Mouse (Mus musculus): ENCODE measurements around the gene Klhl22. TPM values are rescaled to one million over a fixed set of nuclear protein-coding genes. Genes with fewer than 3 reads are reported as not detected.
A peak's percentile ranks its signal among the peaks of the same experiment; 100 is the strongest.

Klhl22 gene
- polyA plus RNA-seq, 1 experiment from 2014 or later = 86.0 TPM

DNA sequence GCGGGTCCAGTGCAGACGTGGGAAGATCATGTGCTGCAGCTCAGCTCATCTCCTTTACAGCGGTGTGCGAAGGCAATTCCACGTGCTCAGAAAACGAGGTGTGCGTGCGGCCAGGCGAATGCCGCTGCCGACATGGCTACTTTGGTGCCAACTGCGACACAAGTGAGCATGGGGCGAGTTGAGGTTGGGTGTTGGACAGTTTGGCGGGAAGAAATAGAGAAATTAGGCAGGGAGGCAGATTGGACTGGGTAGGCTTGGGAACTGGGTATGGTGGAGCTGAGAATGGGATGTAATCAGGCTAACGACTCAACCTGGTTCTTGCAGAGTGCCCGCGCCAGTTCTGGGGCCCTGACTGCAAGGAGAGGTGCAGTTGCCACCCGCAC lies 43.0 kb downstream of the Klhl22 start:
- H3K4me1 ChIP-seq (ENCODE audit: control insufficient read depth, insufficient read depth, low read length) = peaks cover 35% of the 10 kb centered on the region
- H3K9me3 ChIP-seq (replicated peaks; ENCODE audit: control insufficient read depth, low read length, poor library complexity, severe bottlenecking) = no peaks in the 10 kb centered on the region
- peak overlapping the region; percentile 54; the same call in 1 of the 2 replicates for H3K9ac ChIP-seq (ENCODE audit: low read depth, low read length)
- 4% methylated on average over 18 of the region's 18 CpGs for WGBS
- H3K27me3 ChIP-seq (ENCODE audit: control insufficient read depth, insufficient read depth, low read depth, low read length) = peaks cover 71% of the 10 kb centered on the region
- no peak overlapping the region for H3K27ac ChIP-seq (ENCODE audit: low read length)
- peak overlapping the region; percentile 83 for H3K4me2 ChIP-seq (ENCODE audit: low read length)
- ATAC-seq = no peak
- H3K4me3 ChIP-seq (ENCODE audit: low read depth, low read length) = peak overlapping the region; percentile 42
- H3K36me3 ChIP-seq (ENCODE audit: control insufficient read depth, insufficient read depth, low read length) = no peaks in the 10 kb centered on the region

DNA sequence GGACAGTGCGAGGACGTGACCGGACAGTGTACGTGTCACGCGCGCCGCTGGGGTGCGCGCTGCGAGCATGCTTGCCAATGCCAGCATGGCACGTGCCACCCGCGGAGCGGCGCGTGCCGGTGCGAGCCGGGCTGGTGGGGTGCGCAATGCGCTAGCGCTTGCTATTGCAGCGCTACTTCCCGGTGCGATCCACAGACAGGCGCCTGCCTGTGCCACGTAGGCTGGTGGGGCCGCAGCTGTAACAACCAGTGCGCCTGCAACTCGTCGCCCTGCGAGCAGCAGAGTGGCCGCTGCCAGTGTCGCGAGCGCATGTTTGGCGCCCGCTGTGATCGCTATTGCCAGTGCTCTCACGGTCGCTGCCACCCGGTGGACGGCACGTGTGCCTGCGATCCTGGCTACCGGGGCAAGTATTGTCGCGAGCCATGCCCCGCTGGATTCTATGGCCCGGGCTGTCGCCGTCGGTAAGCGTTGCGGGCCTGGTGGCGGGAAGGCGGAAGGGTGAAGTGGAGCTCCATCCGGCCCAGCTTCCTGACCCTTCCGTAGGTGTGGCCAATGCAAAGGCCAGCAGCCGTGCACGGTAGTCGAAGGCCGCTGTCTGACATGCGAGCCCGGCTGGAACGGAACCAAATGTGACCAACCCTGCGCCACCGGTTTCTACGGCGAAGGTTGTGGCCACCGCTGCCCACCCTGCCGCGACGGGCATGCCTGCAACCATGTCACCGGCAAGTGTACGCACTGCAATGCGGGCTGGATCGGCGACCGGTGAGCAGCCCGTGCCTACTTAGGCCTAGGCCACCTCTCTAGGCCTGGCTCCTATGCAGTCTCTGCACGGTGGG lies 43.6 kb downstream of the Klhl22 start:
- Histone ChIP-seq H3K4me1 (ENCODE audit: control insufficient read depth, insufficient read depth, low read length) (peaks cover 36% of the 10 kb centered on the region), H3K9ac (ENCODE audit: low read depth, low read length) (peak overlapping the region; percentile 54; the same call in 1 of the 2 replicates), H3K4me2 (ENCODE audit: low read length) (peak overlapping the region; percentile 83), H3K9me3 (replicated peaks; ENCODE audit: control insufficient read depth, low read length, poor library complexity, severe bottlenecking) (no peaks in the 10 kb centered on the region), H3K27me3 (ENCODE audit: control insufficient read depth, insufficient read depth, low read depth, low read length) (peaks cover 65% of the 10 kb centered on the region), H3K4me3 (ENCODE audit: low read depth, low read length) (peak overlapping the region; percentile 42), H3K36me3 (ENCODE audit: control insufficient read depth, insufficient read depth, low read length) (no peaks in the 10 kb centered on the region), H3K27ac (ENCODE audit: low read length) (no peak overlapping the region)
- no peak for ATAC-seq
- WGBS = 1% methylated on average over 83 of the region's 83 CpGs

DNA sequence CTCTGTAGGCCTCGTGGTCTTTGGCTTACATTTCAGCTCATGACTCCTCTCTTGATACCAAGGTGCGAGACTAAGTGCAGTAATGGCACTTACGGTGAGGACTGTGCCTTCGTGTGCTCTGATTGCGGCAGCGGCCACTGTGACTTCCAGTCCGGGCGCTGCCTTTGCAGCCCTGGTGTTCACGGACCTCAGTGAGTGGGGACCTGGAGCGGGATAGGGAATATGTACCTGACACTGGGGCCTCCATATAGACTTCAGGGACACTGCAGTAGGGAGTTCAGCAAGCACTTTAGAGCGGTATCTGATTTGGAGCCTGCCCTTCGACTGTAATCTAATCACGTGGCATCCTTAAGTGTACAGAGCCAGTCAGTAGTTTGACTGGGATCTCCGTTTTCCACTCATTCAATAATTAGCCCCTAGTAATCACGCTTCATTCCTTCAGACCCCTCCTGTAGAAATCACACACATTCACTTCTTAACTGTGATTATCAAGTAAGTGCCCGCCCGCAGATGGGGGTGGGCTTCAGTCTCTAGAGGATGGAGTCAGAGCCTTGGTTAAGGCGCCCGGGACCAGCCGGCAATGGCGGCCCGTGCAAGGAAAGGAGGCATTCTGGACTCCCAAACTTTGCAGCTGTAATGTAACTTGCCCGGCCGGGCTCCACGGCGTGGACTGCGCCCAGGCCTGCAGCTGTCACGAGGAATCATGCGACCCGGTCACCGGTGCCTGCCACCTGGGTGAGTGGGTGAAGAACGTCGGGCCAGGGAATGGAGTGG lies 44.4 kb downstream of the Klhl22 start:
- no peaks in the 10 kb centered on the region for H3K36me3 ChIP-seq (ENCODE audit: control insufficient read depth, insufficient read depth, low read length)
- no peak for ATAC-seq
- 5% methylated on average over 33 of the region's 33 CpGs for WGBS
- H3K9me3 ChIP-seq (replicated peaks; ENCODE audit: control insufficient read depth, low read length, poor library complexity, severe bottlenecking) = no peaks in the 10 kb centered on the region
- peaks cover 57% of the 10 kb centered on the region for H3K27me3 ChIP-seq (ENCODE audit: control insufficient read depth, insufficient read depth, low read depth, low read length)
- peak overlapping the region; percentile 83 for H3K4me2 ChIP-seq (ENCODE audit: low read length)
- H3K9ac ChIP-seq (ENCODE audit: low read depth, low read length) = peak overlapping the region; percentile 33
- H3K4me3 ChIP-seq (ENCODE audit: low read depth, low read length) = peak overlapping the region; percentile 42
- peaks cover 33% of the 10 kb centered on the region for H3K4me1 ChIP-seq (ENCODE audit: control insufficient read depth, insufficient read depth, low read length)
- H3K27ac ChIP-seq (ENCODE audit: low read length) = no peak overlapping the region

DNA sequence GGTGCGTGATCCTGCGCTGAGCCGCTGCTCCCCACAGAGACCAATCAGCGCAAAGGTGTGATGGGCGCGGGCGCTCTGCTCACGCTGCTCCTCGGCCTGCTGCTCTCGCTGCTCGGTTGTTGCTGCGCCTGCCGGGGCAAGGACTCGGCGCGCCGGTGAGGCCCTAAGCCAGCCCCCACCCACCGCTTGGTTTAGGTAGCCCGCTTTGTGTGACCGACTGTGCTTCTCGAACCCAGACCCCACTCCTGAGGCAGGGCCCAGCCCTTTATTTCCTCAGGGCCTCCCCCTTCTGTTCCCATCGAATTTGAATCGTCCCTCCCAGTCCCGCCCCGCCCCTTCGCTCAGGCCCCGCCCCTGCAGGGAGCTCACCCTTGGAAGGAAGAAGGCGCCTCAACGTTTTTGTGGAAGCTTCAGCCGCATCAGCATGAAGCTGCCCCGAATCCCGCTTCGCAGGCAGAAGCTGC lies 45.1 kb downstream of the Klhl22 start:
- WGBS = 2% methylated on average over 32 of the region's 33 CpGs
- peak overlapping the region; percentile 49 for H3K4me2 ChIP-seq (ENCODE audit: low read length)
- H3K27ac ChIP-seq (ENCODE audit: low read length) = no peak overlapping the region
- H3K36me3 ChIP-seq (ENCODE audit: control insufficient read depth, insufficient read depth, low read length) = no peaks in the 10 kb centered on the region
- peak overlapping the region; percentile 25 for H3K4me3 ChIP-seq (ENCODE audit: low read depth, low read length)
- peak overlapping the region; percentile 33 for H3K9ac ChIP-seq (ENCODE audit: low read depth, low read length)
- peaks cover 34% of the 10 kb centered on the region for H3K4me1 ChIP-seq (ENCODE audit: control insufficient read depth, insufficient read depth, low read length)
- no peak for ATAC-seq
- no peaks in the 10 kb centered on the region for H3K9me3 ChIP-seq (replicated peaks; ENCODE audit: control insufficient read depth, low read length, poor library complexity, severe bottlenecking)
- peaks cover 51% of the 10 kb centered on the region for H3K27me3 ChIP-seq (ENCODE audit: control insufficient read depth, insufficient read depth, low read depth, low read length)

DNA sequence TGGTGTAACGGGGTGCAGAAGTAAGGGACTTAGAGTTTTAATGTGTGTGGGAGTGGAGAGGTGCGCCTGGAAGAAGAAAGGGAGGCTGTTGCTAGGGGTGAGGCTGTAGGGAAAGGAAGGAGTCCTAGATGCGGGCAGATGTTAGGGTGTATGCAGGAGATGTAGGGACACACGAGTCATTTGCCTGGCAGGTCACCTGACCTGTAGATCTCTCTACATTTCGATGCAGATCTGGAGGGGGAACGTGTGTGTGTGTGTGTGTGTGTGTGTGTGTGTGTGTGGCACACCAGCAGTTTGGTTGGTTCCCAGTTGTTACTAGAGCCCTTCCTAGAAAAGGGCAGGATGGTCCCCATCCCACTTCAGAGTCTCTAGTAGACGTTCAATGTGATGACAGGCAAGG lies 45.6 kb downstream of the Klhl22 start:
- H3K27me3 ChIP-seq (ENCODE audit: control insufficient read depth, insufficient read depth, low read depth, low read length) = peaks cover 46% of the 10 kb centered on the region
- H3K9ac ChIP-seq (ENCODE audit: low read depth, low read length) = no peak overlapping the region
- H3K4me3 ChIP-seq (ENCODE audit: low read depth, low read length) = peak overlapping the region; percentile 25
- H3K4me1 ChIP-seq (ENCODE audit: control insufficient read depth, insufficient read depth, low read length) = peaks cover 39% of the 10 kb centered on the region
- 7% methylated on average over 7 of the region's 7 CpGs for WGBS
- ATAC-seq = no peak
- H3K36me3 ChIP-seq (ENCODE audit: control insufficient read depth, insufficient read depth, low read length) = no peaks in the 10 kb centered on the region
- H3K4me2 ChIP-seq (ENCODE audit: low read length) = peak overlapping the region; percentile 49; the same call in 1 of the 2 replicates
- H3K9me3 ChIP-seq (replicated peaks; ENCODE audit: control insufficient read depth, low read length, poor library complexity, severe bottlenecking) = no peaks in the 10 kb centered on the region
- no peak overlapping the region for H3K27ac ChIP-seq (ENCODE audit: low read length)

DNA sequence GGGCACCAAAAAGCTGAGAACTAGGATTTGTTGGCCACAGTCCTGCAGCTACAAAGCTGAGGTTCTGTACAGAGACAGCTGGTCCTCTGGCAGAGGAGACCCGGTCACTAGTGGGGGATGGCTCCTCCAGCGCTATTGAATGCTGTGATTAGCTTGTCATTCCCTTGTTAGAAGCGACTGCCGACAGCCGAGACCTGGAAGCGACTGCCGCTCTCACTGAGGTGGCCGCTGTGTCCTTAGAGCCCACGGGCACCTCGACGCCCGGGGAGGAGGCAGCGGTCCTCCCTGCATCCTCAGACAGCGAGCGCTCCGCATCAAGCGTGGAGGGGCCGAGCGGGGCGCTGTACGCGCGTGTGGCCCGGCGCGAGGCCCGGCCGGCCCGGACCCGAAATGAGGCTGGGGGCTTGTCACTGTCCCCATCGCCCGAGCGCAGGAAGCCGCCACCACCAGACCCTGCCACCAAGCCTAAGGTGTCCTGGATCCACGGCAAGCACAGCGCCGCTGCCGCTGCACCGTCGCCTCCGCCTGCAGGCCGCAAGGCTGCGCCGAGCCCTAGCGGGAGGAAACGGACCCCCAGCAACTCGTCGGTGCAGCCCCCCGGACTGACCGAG lies 47.3 kb downstream of the Klhl22 start:
- H3K27me3 ChIP-seq (ENCODE audit: control insufficient read depth, insufficient read depth, low read depth, low read length) = peaks cover 39% of the 10 kb centered on the region
- peak overlapping the region; percentile 93 for H3K27ac ChIP-seq (ENCODE audit: low read length)
- peak overlapping the region; percentile 96 for H3K4me2 ChIP-seq (ENCODE audit: low read length)
- whole genome bisulfite sequencing = 2% methylated on average over 50 of the region's 50 CpGs
- no peaks in the 10 kb centered on the region for H3K36me3 ChIP-seq (ENCODE audit: control insufficient read depth, insufficient read depth, low read length)
- ATAC-seq = peak; percentile 40
- H3K9me3 ChIP-seq (replicated peaks; ENCODE audit: control insufficient read depth, low read length, poor library complexity, severe bottlenecking) = no peaks in the 10 kb centered on the region
- peak overlapping the region; percentile 73 for H3K4me3 ChIP-seq (ENCODE audit: low read depth, low read length)
- H3K4me1 ChIP-seq (ENCODE audit: control insufficient read depth, insufficient read depth, low read length) = peaks cover 41% of the 10 kb centered on the region
- H3K9ac ChIP-seq (ENCODE audit: low read depth, low read length) = peak overlapping the region; percentile 93

DNA sequence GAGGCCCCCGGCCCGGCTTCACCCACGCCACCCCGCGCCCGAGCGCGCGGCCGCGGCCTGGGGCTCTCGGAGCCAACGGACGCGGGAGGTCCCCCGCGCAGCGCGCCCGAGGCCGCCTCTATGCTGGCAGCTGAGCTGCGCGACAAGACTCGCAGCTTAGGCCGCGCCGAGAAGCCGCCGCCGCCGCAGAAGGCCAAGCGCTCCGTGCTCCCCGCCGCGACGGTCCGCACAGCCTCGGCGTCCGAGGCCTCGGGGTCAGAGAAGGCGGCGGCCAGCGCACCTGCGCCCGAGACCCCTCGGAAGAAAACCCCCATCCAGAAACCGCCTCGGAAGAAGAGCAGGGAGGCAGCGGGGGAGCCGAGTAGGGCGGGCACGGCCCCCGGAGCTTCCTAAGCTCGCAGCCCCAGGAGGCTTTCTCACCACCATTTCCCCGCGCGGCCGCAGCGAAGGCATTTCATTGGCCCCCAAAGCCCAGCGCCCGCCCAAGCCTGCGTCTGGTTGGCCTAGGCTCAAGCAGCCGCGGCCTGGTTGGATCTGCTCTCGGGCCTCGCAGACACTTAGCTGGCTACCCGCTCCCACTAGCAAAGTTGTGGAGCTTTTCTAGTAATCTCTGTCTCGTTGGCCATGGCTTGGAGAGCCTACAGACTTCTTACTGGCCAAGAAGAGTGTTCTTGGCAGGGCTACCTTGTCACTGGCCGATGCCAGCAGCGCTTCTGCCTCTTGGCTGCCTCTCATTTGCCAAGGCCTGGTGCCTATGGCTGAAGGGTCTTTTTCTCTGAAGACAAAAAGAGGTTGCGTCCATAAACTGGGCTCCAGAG lies 48.0 kb downstream of the Klhl22 start:
- Histone ChIP-seq H3K27ac (ENCODE audit: low read length) (peak overlapping the region; percentile 93), H3K4me3 (ENCODE audit: low read depth, low read length) (peak overlapping the region; percentile 73), H3K9me3 (replicated peaks; ENCODE audit: control insufficient read depth, low read length, poor library complexity, severe bottlenecking) (no peaks in the 10 kb centered on the region), H3K27me3 (ENCODE audit: control insufficient read depth, insufficient read depth, low read depth, low read length) (peaks cover 31% of the 10 kb centered on the region), H3K4me1 (ENCODE audit: control insufficient read depth, insufficient read depth, low read length) (peaks cover 39% of the 10 kb centered on the region), H3K4me2 (ENCODE audit: low read length) (peak overlapping the region; percentile 96), H3K9ac (ENCODE audit: low read depth, low read length) (peak overlapping the region; percentile 93), H3K36me3 (ENCODE audit: control insufficient read depth, insufficient read depth, low read length) (no peaks in the 10 kb centered on the region)
- WGBS = 2% methylated on average over 68 of the region's 73 CpGs
- ATAC-seq = peak; percentile 90

DNA sequence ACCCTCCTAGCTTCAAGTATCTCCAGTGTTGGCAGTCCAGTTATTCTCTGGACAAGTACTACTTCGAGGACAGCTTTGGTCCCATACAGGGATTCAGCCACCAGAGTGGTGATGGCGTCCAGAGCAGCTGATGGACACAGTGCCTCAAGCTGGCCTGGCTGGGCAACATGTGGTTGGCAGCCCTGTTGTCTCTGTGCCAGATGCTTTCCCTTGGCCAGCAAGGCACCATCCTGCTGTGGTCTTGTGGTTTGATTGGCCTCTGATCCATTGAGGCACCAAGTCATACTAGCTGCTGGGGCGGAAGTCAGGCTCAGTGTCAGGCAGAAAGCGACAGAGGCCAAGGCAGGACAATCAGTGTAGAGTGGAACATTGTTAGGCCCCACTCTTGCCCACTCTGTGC lies 49.7 kb downstream of the Klhl22 start:
- Histone ChIP-seq H3K27me3 (ENCODE audit: control insufficient read depth, insufficient read depth, low read depth, low read length) (peaks cover 24% of the 10 kb centered on the region), H3K27ac (ENCODE audit: low read length) (no peak overlapping the region), H3K36me3 (ENCODE audit: control insufficient read depth, insufficient read depth, low read length) (no peaks in the 10 kb centered on the region), H3K4me2 (ENCODE audit: low read length) (no peak overlapping the region), H3K4me3 (ENCODE audit: low read depth, low read length) (no peak overlapping the region), H3K4me1 (ENCODE audit: control insufficient read depth, insufficient read depth, low read length) (peaks cover 24% of the 10 kb centered on the region), H3K9me3 (replicated peaks; ENCODE audit: control insufficient read depth, low read length, poor library complexity, severe bottlenecking) (no peaks in the 10 kb centered on the region), H3K9ac (ENCODE audit: low read depth, low read length) (0 out of 2 replicates have a peak overlapping the region, but pooled peaks have one; percentile 20)
- ATAC-seq = no peak
- WGBS = 91% methylated on average over 4 of the region's 4 CpGs

Measured in midbrain, embryonic 16.5 days (tissue).